Mouse (Mus musculus) thymus, adult 2 months (tissue): ENCODE data around the gene Shisa8.

ENCODE experiments used
- CTCF ChIP-seq: fragments of 200-500 bp; IDR thresholded peaks from 2 replicates; pipeline ENCODE4 v1.5.1; 2012; ENCODE audit warnings: mild to moderate bottlenecking, control low read depth, low read length, moderate library complexity, borderline replicate concordance; ENCODE audit not compliant: control insufficient read depth, poor library complexity, insufficient read depth; ENCODE audit errors: extremely low read depth
- POLR2A ChIP-seq: fragments of 200-500 bp; IDR thresholded peaks from 2 replicates; pipeline ENCODE4 v1.6.1; 2012; ENCODE audit warnings: mild to moderate bottlenecking, low read length, control low read depth, moderate library complexity; ENCODE audit not compliant: control insufficient read depth, poor library complexity, insufficient read depth; ENCODE audit errors: extremely low read depth

DNA sequence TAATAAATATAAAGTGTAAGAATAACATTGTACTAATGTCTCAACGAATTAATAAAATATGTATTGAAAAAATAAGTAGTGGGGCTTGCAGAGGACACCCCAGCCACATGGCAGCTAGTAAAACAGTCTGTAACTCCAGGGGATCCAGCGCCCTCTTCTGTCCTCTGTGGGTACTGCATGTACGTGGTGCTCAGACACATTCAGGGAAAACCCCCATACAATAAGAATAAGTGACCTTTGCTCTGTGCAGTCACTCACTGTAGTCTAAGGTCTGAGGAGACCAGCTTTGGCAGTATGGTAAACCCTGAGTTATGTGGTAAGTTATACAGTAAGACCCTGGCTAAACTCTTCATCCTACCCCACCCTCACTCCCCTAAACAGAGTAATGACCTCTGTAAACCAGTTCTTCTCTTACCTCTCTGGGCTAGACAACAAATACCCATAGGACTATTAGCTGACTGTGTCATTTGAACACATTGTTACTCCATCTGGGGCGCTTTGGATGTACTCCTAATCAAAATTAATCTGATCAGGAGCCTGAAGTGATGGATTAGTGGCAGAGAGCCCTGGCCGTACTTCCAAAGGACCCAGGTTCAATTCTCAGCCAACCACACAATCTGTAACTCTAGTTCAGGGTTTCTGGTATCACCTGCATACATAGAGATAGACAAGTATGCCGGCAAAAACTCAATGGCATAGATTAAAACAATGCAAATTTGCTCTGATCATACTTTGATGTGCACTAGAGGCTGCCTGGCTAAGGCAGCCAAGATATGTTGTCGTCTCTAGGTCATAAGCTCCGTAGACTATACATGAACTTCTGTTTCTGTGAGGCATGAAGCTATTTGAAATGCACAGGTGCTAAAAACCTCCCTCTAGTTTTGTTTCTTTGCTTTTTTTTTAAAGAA is 47.0 kb downstream of the Shisa8 start:
- TF ChIP-seq POLR2A, result no peak
- TF ChIP-seq CTCF, result no peak
